Mouse (Mus musculus): ENCODE results near the gene Pnpla3.

- TF ChIP-seq POLR2A (IDR thresholded peaks at IDR 0.05; ENCODE audit: control insufficient read depth, low read depth, low read length) (no peak), CTCF (IDR thresholded peaks at IDR 0.05; ENCODE audit: control insufficient read depth, insufficient read depth, insufficient replicate concordance, low read depth, low read length) (no peak)
Observed at GRCm38 (mm10) chr15:84121036-84121435, 46.6 kb upstream of the Pnpla3 start.
